Mouse (Mus musculus) WW6 (cell line): ENCODE results near the gene Foxf1.

Experiments used
- DNase-seq: peaks from one replicate; pipeline ENCODE4 v3.0.0-alpha.2; 2013; ENCODE audit warnings: low read depth, low spot score

The Foxf1 gene

DNA sequence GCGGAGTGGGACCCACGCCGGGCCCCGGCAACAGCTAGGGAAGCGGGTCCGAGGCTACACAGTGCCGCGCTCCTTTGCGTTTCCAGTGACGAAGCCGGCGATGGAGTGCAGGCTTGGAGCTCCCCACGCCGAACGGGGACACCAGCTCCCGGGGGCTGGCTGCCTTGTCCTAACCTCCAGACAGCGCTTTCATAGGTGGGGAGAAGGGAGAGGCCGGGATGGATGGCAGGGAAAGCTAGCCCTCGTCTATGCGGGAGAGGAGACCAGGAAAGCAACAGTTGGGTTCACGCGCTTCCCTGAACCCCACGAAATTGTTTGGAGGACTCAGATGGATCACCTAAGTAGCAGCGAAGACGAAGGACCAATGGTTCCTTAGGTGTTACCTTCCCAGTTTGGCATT, 30.9 kb downstream of the Foxf1 start:
- DNase-seq, result no peak

DNA sequence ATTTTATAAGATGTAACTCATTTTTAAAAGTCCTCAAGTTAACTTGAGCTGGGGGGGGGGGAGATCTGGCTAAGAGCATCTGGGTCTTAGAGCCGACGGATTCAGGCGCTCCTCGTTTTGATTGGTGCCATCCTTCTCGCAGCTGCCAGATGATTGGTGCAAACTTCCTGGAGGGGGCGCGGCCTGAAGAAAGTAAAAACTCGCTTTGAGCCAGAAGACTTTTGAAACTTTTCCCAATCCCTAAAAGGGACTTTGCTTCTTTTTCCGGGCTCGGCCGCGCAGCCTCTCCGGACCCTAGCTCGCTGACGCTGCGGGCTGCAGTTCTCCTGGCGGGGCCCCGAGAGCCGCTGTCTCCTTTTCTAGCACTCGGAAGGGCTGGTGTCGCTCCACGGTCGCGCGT, 31.8 kb downstream of the Foxf1 start, which contains the start of gene Foxc2:
TSS of gene Foxc2 (plus strand) at position 224 of the 400 bp plus-strand sequence.
- peak; percentile 84 for DNase-seq

DNA sequence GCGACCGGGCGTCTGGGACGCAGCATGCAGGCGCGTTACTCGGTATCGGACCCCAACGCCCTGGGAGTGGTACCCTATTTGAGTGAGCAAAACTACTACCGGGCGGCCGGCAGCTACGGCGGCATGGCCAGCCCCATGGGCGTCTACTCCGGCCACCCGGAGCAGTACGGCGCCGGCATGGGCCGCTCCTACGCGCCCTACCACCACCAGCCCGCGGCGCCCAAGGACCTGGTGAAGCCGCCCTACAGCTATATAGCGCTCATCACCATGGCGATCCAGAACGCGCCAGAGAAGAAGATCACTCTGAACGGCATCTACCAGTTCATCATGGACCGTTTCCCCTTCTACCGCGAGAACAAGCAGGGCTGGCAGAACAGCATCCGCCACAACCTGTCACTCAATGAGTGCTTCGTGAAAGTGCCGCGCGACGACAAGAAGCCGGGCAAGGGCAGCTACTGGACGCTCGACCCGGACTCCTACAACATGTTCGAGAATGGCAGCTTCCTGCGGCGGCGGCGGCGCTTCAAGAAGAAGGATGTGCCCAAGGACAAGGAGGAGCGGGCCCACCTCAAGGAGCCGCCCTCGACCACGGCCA, 32.5 kb downstream of the Foxf1 start:
- no peak for DNase-seq

DNA sequence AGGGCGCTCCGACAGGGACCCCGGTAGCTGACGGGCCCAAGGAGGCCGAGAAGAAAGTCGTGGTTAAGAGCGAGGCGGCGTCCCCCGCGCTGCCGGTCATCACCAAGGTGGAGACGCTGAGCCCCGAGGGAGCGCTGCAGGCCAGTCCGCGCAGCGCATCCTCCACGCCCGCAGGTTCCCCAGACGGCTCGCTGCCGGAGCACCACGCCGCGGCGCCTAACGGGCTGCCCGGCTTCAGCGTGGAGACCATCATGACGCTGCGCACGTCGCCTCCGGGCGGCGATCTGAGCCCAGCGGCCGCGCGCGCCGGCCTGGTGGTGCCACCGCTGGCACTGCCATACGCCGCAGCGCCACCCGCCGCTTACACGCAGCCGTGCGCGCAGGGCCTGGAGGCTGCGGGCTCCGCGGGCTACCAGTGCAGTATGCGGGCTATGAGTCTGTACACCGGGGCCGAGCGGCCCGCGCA, 33.0 kb downstream of the Foxf1 start:
- DNase-seq, result no peak

DNA sequence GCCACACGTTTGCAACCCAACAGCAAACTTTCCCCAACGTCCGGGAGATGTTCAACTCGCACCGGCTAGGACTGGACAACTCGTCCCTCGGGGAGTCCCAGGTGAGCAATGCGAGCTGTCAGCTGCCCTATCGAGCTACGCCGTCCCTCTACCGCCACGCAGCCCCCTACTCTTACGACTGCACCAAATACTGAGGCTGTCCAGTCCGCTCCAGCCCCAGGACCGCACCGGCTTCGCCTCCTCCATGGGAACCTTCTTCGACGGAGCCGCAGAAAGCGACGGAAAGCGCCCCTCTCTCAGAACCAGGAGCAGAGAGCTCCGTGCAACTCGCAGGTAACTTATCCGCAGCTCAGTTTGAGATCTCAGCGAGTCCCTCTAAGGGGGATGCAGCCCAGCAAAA, 33.7 kb downstream of the Foxf1 start:
- no peak for DNase-seq

DNA sequence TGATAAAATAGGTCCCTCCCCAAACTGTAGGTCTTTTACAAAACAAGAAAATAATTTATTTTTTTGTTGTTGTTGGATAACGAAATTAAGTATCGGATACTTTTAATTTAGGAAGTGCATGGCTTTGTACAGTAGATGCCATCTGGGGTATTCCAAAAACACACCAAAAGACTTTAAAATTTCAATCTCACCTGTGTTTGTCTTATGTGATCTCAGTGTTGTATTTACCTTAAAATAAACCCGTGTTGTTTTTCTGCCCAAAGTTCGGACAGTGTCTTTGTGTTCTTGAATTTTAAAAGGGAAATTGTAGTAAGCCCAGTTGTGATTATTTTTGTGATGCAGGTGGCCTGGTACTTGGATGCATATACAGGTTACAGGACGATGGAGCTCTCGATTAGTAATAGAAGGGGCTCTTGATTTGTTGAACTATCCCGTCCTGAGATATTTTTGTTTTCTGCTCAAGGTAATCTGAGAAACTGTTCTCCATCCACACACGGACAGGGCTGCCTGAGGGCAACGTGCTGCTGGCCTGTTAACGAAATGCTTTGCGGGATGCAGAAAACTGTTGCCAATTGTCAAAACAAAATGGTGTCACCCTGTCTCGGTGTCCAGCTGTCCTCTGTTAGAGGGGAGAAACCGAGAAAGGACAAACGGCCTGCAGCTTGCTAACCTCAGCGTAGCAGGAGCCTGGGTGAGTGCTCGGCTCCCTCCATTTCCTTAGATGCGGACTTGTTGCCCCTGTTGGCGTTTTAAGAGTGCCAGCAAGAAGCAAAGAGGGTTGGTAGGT, 34.6 kb downstream of the Foxf1 start:
- no peak for DNase-seq

DNA sequence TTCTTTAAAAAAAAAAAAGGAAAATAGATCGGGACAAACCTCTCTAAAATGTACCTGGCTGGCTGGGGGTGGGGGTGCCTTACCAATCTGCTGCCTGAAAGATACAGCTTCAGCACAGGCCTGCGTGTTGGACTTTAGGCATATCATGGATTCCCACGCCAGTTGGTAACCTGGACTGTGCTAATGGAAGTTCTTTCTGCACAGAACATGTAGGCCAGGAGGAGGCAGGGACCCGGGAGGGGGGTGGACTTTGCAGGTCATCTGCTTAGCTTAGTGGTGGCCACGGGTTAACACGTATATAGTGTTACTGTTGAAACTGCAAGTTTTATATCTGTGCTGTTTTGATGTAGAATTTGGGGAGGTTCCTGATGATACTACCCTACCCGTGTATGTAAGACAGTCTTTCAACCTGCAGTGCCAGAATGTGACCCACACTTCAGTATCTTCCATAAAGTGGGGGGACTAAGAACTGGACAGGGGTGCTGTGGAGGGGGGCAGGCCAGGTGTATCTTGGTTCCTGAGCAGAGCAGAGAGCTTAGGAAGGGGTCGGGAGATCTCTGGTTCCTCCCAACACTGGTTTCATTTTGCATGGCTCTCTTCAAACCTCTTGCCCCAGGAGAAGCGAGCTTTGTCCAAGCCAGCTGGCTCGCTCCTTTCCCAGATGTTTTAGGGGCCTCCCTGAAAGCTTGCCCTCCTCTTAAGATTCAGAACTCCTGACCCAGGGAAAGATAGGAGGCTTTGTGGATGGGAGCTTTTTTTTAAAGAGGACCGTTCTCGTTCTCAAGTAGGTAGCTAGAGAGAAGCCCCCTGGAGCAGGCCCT, 35.7 kb downstream of the Foxf1 start:
- no peak for DNase-seq

DNA sequence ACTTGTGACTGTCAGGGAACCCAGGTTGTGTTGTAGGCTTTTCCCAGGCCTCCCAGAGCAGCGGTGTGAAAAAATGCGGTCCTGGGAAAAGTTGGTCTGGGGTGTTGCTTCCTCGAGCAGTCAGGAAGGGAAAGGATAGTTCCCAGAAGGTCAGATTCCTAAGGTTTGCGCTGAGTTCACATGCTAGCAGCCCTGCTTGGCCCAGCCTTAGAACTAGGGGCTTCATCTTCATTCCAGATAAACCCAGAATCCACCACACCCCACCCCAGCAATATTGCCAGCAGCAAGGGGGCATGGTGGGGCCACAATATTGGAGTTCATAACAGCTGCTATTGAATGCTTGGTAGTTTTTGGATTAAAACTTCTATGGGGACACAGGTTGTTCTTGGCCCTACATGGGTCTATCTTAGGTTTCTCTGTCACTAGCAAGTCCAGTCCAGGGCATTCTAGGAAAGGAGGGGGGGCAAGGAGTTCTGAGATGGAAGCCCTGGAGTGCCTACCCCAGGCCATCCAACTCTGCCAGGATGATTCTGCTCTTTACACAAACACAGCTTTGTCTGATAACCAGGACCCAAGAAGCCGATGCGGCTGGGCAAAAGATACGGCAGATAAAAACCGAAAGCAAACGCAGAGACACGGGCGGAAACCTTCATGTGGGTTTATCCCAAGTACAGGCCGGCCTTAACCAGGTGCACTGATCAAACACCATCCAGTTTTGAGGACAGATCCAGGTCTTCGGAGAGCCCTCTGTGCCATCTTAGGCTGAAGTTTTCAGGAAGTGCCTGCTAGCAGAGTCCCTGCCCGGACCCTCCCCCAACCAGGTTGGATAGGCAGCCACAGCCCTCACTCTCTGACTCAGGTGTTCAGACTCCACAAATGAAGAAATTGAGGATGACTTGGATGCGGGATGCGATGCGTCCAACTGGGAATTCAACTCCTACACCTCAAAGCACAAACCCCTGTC, 36.6 kb downstream of the Foxf1 start:
- no peak for DNase-seq

DNA sequence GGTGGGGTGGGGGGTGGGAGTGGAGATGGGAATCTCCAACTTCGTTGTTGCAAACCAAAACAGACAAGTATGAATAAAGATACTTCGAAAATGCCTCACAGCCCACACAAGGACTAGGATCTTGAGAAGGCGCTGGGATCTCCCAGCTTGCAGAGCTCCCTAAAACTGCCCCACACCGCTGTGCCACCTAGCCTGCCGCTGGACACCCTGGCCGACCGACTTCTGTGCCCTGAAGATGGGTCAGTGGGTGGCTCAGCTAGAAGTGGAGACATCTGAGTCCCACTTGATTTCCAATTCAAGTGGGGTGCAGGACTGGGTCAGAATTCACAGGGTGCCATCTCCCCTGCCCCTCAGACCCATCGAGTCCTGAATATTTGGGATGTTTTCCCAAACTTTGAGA, 37.5 kb downstream of the Foxf1 start:
- DNase-seq, result no peak

DNA sequence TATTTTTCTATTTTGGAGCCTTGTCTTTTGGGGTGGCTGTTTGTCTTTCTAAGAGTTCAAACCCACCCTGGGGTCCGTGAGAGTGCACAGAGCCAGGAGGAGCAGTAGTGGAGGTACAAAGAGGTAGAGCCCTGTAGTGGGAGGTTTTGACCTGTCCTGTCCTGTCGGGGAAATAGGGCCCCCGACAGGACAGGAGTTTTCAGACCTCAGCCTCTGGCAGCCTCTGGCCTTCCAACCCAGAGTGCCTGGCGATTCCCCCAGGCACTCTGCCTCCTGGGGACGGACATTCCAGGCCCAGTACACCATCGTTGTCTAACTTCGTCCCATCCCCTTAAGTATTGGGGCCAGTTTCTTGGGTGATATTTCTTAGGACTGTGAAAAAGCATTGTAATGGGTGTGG, 38.2 kb downstream of the Foxf1 start:
- no peak for DNase-seq

DNA sequence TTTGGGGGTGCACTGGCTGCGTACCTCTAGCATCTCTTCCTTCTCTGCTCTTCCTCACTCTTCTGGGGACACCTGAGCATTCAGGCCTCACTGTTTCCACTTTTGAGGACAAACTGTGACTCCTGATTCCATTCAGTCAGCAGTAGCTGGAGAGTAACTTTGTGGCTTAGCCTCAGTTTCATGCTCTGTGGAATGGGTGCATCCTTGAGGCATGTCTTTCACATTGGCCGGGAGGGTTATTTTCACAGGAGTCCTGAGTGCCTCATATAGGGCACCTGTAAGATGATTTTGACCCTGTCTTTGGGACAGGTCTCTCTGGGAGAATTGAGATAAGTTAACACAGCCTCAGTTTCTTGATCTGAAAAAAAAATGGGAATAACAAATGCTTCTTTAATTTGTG, 38.9 kb downstream of the Foxf1 start:
- DNase-seq, result no peak

DNA sequence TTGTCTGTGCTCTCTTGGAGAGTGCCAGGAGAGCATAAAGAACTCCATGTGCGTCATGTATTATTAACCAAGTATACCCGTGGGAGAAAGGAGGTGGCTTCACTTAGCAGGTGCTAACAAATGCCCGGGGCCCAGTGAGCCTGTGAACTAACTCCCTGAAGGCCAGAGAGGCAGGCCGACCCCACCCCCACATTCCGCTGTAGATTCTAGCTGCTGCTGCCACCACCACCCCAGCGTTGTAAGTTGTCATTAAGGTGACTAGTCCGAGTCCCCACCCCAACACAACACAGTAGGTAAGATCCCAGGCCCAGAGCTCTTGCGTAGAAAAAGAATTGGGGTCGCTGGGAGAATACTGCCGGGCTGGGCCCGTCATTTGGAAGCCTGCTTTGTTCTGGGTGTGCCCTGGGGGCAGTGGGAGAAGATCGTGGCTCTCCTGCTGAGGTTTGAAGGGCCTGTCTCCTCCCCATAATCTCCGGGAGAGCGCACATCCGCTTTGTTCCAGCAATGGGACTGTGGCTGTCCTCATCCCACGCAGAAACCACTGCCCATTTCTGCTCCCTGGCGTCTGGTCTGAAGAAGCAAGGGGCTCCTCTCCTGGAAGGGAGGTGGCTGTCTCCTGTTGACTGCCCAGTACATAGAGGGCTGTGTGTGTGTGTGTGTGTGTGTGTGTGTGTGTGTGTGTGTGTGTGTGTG, 40.5 kb downstream of the Foxf1 start:
- no peak for DNase-seq

DNA sequence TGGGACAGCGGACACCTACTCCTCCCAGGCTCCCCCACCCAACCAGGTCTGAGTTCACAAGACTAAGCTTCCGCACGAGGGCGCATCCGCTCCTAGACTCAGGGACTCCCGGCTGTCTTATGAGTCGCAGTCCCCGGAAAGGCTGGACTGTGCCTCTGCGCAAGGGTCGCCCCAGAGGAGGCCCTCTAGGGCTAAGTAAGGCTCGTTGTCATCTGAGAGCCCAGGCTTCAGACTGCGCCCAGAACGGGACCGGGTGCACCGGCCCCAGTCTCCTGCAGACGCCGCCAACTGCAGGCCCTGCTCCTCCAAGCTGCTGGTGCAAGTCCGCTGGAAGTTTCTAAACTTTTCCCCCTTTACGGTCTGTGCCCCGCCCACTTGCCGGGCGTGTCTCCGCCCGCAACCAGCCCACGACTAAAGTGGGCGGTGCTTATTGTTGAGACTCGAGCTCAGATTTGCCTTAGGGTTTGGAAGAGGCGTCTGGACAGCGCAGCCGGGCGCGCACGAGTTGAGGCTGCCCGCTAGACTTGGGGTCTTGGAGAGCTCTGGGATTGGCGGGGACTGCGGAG, 41.2 kb downstream of the Foxf1 start:
- DNase-seq, result peak; percentile 87

DNA sequence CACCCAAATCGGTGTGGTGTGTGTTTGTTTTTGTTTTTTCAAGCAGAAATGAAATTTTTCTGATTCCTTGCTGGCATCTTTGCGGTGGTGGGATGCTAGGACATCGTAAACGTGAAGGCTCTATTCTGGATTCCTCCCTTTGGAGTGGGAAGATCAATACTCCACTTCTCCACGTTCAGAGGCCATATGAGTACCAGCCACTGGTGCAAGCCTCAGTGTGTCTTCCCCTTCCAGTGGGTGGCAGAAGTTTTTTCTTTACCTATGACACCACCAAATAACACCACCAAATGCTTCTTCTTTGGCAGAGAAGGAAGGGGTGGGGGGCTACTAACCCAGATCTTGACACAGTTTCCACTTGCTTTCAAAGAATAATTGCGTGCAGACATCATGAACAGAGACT, 42.0 kb downstream of the Foxf1 start:
- DNase-seq, result no peak

DNA sequence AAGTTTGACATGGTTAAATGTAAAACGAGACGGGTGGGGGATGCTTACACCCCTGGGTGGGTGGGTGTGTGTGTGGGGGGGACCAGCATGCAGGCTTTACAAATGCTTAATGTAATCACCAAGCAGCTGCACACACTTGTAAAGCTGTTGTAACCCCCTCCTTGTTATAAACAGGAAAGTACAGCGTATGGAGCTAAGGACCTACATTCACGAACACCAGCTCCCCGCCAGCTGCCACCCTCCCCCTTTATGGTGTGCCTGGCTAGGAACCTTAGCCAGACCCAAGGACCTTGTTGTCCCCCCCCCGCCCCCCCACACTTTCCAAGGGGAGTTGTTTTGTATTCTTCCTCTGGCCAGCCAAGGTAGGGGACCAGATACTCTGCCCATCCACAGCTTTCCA, 42.5 kb downstream of the Foxf1 start:
- DNase-seq, result no peak

DNA sequence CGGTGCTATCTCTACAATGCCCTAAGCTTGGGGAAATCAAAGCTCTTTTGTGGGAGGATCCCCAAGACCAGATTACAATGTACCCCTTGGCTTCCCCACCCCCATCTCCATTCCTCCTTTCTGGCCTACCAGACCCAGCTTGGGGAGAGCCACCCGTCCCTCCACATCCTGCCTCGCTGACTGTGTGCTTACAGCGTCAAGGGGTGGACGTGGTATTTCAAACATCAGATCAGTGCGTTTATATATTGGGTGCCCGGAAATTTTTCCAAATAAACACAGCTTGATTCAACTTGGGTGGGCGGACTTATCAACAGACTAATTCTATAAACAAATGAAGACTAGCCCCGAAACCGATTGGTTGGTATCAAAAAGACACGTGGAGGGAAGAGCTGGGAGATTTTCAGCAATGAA, 43.1 kb downstream of the Foxf1 start:
- DNase-seq, result no peak

DNA sequence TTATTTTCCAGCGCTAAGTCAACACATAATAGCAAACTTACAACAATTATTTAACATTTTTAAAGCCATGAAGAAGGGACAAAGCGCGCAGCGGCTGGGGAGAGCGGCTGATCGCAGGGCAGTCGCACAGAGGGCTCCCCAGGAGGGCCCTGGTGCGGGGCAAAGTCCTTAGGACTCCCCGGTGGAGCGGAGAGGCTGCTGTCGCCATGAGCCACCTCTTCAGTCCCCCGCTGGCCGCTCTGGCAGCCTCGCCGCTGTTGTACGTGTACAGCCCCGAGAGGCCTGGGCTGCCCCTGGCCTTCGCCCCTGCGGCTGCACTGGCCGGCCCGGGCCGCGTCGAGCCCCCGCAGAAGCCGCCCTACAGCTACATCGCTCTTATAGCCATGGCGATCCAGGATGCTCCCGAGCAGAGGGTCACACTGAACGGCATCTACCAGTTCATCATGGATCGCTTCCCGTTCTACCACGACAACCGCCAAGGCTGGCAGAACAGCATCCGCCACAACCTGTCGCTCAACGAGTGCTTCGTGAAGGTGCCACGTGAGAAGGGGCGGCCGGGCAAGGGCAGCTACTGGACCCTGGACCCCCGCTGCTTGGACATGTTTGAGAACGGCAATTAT, 43.7 kb downstream of the Foxf1 start, which contains the start of gene Foxl1:
TSS of gene Foxl1 (plus strand) at position 185 of the 620 bp plus-strand sequence.
- no peak for DNase-seq

DNA sequence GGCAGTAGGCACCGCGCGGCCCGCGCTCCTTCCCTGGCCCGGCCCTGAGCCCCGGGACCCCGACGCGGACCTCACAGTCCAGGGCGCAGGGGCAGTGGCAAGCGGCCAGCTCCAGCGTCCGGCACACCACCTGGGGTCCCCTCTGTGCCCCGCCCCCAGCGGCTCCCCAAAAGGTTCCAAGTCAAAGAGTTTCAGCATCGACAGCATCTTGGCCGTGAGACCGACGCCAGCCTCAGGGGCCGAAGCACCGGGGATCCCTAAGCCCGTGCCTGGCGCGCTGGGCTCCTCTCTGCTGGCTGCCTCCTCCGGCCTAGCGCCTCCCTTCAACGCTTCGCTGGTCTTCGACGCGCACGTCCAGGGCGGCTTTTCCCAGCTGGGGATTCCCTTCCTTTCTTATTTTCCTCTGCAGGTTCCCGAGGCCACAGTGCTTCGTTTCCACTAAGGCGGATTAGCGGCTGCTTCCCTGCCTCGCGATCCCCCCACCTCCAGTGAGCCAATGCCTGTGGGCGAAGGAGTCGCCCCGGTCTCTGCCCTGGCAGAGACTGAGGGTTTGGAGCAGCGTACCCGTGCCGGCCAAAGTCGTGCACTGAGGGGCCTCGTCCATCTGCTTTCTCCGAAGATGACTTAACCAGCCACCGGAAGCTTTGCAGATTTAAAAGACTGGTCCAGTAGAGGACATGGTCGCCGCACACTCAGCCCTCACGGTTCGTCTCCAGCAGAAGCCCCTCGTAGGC, 44.5 kb downstream of the Foxf1 start:
- DNase-seq, result no peak
